Mouse (Mus musculus): ENCODE data around the gene Thbd. TPM values are rescaled to one million over a fixed set of nuclear protein-coding genes. Genes with fewer than 3 reads are reported as not detected.

Gene Thbd
- polyA plus RNA-seq, 1 experiment from 2014 or later: 232 TPM

DNA sequence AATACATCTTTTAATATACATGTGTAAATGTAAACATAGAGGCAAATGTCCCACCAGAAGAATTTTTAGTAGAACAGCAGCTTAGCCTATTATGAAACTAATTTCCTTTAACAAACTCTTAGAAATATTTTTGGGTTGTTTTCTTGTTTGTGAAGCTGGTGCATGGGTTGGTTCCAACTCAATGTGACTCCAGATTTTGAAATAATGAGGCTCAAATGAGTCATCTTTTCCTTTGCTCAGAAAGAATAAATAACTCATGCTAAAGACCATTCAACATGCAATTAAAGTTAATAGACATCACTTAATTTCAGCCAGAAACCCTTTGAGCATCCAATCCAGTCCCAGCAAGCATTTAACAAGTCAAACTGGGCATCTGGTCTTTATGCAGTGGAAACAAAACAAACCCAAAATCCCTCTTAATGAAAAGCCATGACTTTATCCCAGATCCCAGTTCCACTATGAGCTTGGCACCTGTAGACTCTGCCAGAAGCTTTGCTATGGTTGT is 21.1 kb upstream of the Thbd start:
- no peak overlapping the region for H3K4me2 ChIP-seq (replicated peaks; ENCODE audit: low read depth, low read length)
- no peaks in the 10 kb centered on the region for H3K27me3 ChIP-seq (replicated peaks; ENCODE audit: insufficient read depth, low read length)
- no peaks in the 10 kb centered on the region for H3K36me3 ChIP-seq (ENCODE audit: insufficient read depth, low read length)
- TF ChIP-seq EP300 (IDR thresholded peaks at IDR 0.05): peak; percentile 71
- no peak for TF ChIP-seq CTCF (IDR thresholded peaks at IDR 0.05)
- ATAC-seq (peak; percentile 51), DNase-seq (ENCODE audit: low spot score) (peak; percentile 83)
- peak overlapping the region; percentile 52; the same call in 1 of the 2 replicates for H3K27ac ChIP-seq (ENCODE audit: low read length)
- no peaks in the 10 kb centered on the region for H3K9me3 ChIP-seq (ENCODE audit: low read length)
- H3K4me3 ChIP-seq (ENCODE audit: low read depth, low read length): no peak overlapping the region
- no peak overlapping the region for H3K9ac ChIP-seq (replicated peaks; ENCODE audit: low read depth)
- no peaks in the 10 kb centered on the region; the same call in 1 of the 2 replicates for H3K4me1 ChIP-seq (ENCODE audit: insufficient read depth, low read depth, low read length)

DNA sequence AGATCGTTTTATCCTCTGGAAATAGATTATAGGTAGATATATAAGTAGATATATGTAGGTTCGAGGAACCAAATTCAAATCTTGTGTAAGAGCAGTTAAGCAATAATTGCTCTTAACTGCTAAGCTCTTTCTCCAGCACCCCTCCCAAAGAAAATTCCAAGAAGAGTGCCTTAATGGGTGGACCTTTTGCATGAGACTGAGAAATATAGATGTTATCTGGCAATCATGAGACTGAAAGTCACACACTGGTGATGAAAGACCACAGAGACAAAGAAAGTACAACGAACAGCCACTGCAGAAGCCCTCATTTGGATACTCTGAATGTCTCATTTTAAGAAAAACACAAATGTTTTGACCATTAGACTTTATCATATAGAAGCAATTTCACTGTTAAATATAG is 20.5 kb upstream of the Thbd start:
- WGBS: 49% methylated on average over 3 of the region's 3 CpGs
- DNase-seq (ENCODE audit: low spot score) (peak; percentile 88), ATAC-seq (peak; percentile 77)
- H3K4me1 ChIP-seq (ENCODE audit: insufficient read depth, low read depth, low read length): no peaks in the 10 kb centered on the region; the same call in 1 of the 2 replicates
- H3K4me2 ChIP-seq (replicated peaks; ENCODE audit: low read depth, low read length): no peak overlapping the region
- TF ChIP-seq EP300 (IDR thresholded peaks at IDR 0.05) (peak; percentile 56; the same call in 1 of the 2 replicates), CTCF (IDR thresholded peaks at IDR 0.05) (no peak)
- no peaks in the 10 kb centered on the region for H3K27me3 ChIP-seq (replicated peaks; ENCODE audit: insufficient read depth, low read length)
- no peak overlapping the region for H3K4me3 ChIP-seq (ENCODE audit: low read depth, low read length)
- H3K36me3 ChIP-seq (ENCODE audit: insufficient read depth, low read length): no peaks in the 10 kb centered on the region
- H3K9ac ChIP-seq (replicated peaks; ENCODE audit: low read depth): no peak overlapping the region
- H3K27ac ChIP-seq (ENCODE audit: low read length): no peak overlapping the region
- no peaks in the 10 kb centered on the region for H3K9me3 ChIP-seq (ENCODE audit: low read length)

DNA sequence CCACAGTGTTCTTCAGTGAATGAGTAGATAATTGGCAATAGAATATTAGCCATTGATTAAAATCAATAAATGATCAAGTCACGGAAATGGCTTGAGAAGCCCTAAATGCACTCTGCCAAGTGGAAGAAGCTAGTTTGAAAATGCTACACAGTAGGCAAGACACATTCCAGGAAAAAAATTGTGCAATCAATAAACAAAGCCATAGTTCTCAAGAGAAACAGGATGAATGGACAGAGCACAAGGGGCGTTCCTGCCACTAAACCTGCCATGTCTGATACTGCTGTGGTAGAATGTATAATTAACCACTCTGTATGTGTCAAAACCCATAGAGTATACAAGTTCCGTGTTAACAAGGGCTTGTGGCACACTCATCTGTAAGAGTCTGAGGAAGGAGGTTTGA is 19.6 kb upstream of the Thbd start:
- ATAC-seq (peak; percentile 38; the same call in 1 of the 2 replicates), DNase-seq (ENCODE audit: low spot score) (peak; percentile 78)
- TF ChIP-seq EP300 (IDR thresholded peaks at IDR 0.05) (peak; percentile 65), CTCF (IDR thresholded peaks at IDR 0.05) (no peak)
- Histone ChIP-seq H3K9me3 (ENCODE audit: low read length) (no peaks in the 10 kb centered on the region), H3K4me2 (replicated peaks; ENCODE audit: low read depth, low read length) (no peak overlapping the region), H3K9ac (replicated peaks; ENCODE audit: low read depth) (no peak overlapping the region), H3K36me3 (ENCODE audit: insufficient read depth, low read length) (no peaks in the 10 kb centered on the region), H3K27me3 (replicated peaks; ENCODE audit: insufficient read depth, low read length) (no peaks in the 10 kb centered on the region), H3K27ac (ENCODE audit: low read length) (peak overlapping the region; percentile 11; the same call in 1 of the 2 replicates), H3K4me3 (ENCODE audit: low read depth, low read length) (no peak overlapping the region), H3K4me1 (ENCODE audit: insufficient read depth, low read depth, low read length) (no peaks in the 10 kb centered on the region; the same call in 1 of the 2 replicates)
- 46% methylated on average over 3 of the region's 3 CpGs for WGBS

DNA sequence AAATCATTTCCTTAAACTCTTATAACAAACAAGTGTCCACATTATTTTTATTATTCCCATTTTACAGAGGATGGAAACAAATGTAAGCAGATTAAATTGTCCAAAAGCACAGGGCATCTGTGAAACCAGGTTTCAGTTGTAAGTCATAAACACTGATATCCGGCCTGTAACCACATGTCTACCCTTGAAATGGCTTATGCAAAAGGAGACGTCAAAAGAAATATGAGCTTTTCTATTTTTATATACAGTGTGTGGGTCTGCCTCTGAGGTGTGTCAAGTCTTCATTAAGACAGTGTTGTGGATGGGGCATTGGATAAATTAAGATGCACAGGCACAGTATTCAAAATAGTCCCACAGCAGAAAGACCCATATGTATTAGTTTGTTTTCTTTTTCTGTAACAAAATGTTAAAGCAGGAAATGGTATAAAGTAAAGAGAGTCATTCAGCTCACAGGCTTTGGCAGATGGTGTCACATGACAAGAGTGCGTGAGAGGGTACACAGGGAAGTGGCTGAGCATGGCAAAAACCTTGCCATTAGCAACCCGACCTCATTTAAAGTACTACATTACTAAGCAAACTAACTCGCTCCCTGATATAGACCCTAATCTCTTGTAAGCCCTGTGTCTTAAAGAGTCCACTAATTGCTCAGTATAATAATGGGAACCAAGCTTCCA is 17.9 kb upstream of the Thbd start:
- DNase-seq (ENCODE audit: low spot score) (no peak), ATAC-seq (no peak)
- Histone ChIP-seq H3K4me1 (ENCODE audit: insufficient read depth, low read depth, low read length) (no peaks in the 10 kb centered on the region; the same call in 1 of the 2 replicates), H3K27me3 (replicated peaks; ENCODE audit: insufficient read depth, low read length) (no peaks in the 10 kb centered on the region), H3K27ac (ENCODE audit: low read length) (no peak overlapping the region), H3K4me3 (ENCODE audit: low read depth, low read length) (no peak overlapping the region), H3K9ac (replicated peaks; ENCODE audit: low read depth) (no peak overlapping the region), H3K36me3 (ENCODE audit: insufficient read depth, low read length) (no peaks in the 10 kb centered on the region), H3K9me3 (ENCODE audit: low read length) (no peaks in the 10 kb centered on the region), H3K4me2 (replicated peaks; ENCODE audit: low read depth, low read length) (no peak overlapping the region)
- no peak for TF ChIP-seq EP300 (IDR thresholded peaks at IDR 0.05)
- no peak for TF ChIP-seq CTCF (IDR thresholded peaks at IDR 0.05)
- WGBS: 62% methylated on average over 5 of the region's 5 CpGs

DNA sequence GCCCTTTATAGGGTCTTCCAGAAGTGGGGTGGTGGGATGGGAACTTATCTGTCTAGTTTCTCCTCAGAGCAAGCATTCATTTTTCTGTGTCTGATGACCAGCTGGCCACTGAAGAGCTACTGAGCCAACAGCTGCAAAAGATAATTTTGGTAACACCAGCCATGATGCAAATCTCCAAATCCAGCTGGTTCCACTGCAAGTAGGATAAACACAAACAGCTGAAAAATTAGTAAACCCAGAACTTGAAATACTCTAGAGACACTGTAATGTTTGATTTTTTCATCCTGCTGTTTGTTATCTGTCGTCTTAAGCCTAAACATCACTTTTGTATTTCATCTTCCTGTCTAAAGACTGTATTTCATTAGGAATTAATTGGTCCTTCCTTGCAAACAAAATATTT is 13.7 kb upstream of the Thbd start:
- Histone ChIP-seq H3K36me3 (ENCODE audit: insufficient read depth, low read length) (no peaks in the 10 kb centered on the region), H3K27me3 (replicated peaks; ENCODE audit: insufficient read depth, low read length) (no peaks in the 10 kb centered on the region), H3K4me1 (ENCODE audit: insufficient read depth, low read depth, low read length) (0 out of 2 replicates have a peak, but pooled peaks cover 3% of the 10 kb centered on the region), H3K9ac (replicated peaks; ENCODE audit: low read depth) (no peak overlapping the region), H3K4me3 (ENCODE audit: low read depth, low read length) (no peak overlapping the region), H3K27ac (ENCODE audit: low read length) (no peak overlapping the region), H3K9me3 (ENCODE audit: low read length) (no peaks in the 10 kb centered on the region), H3K4me2 (replicated peaks; ENCODE audit: low read depth, low read length) (no peak overlapping the region)
- DNase-seq (ENCODE audit: low spot score): peak; percentile 79
- peak; percentile 53 for ATAC-seq
- TF ChIP-seq EP300 (IDR thresholded peaks at IDR 0.05) (peak; percentile 75), CTCF (IDR thresholded peaks at IDR 0.05) (no peak)
- 32% methylated on average over 1 of the region's 1 CpGs for WGBS

DNA sequence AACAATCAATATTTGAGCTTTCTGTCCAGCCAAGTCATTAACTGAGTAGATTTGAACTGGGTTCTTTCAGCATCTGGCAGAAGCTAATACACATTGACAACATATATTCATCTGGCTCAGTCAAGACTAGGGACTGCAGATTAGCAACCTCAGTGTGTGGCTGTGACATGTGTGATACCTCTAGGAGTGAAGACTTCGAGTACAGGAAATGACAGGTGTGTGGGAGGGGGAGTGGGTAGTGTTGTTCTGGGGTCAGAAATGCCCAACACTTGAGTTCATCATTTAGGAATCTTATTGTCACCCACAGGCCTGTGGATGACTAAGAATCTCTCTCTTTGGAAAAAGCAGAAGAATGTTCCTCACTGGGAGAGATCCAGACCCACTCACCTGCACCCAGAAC is 13.1 kb upstream of the Thbd start:
- no peaks in the 10 kb centered on the region for H3K9me3 ChIP-seq (ENCODE audit: low read length)
- no peak overlapping the region for H3K4me2 ChIP-seq (replicated peaks; ENCODE audit: low read depth, low read length)
- no peak overlapping the region for H3K4me3 ChIP-seq (ENCODE audit: low read depth, low read length)
- TF ChIP-seq CTCF (IDR thresholded peaks at IDR 0.05) (no peak), EP300 (IDR thresholded peaks at IDR 0.05) (no peak)
- WGBS: 29% methylated on average over 1 of the region's 1 CpGs
- DNase-seq (ENCODE audit: low spot score) (no peak), ATAC-seq (no peak)
- no peak overlapping the region for H3K9ac ChIP-seq (replicated peaks; ENCODE audit: low read depth)
- H3K27ac ChIP-seq (ENCODE audit: low read length): no peak overlapping the region
- H3K4me1 ChIP-seq (ENCODE audit: insufficient read depth, low read depth, low read length): 0 out of 2 replicates have a peak, but pooled peaks cover 3% of the 10 kb centered on the region
- no peaks in the 10 kb centered on the region for H3K36me3 ChIP-seq (ENCODE audit: insufficient read depth, low read length)
- no peaks in the 10 kb centered on the region for H3K27me3 ChIP-seq (replicated peaks; ENCODE audit: insufficient read depth, low read length)

Measured in lung, postnatal 0 days (tissue).